Mouse (Mus musculus): ENCODE results near the gene Rfesd. TPM values are rescaled to one million over a fixed set of nuclear protein-coding genes. Genes with fewer than 3 reads are reported as not detected.
A peak's percentile ranks its signal among the peaks of the same experiment; 100 is the strongest.

The Rfesd gene
- polyA plus RNA-seq, 1 experiment from 2014 or later = 21.8 TPM

GRCm38 (mm10) chr13:76014511-76014910, 4.0 kb downstream of the Rfesd start:
- H3K9me3 ChIP-seq (ENCODE audit: control insufficient read depth, low read length) = no peaks in the 10 kb centered on the region
- WGBS = 88% methylated on average over 2 of the region's 2 CpGs
- DNase-seq (ENCODE audit: low spot score) = no peak
- H3K4me3 ChIP-seq (ENCODE audit: low read depth, low read length) = no peak overlapping the region
- no peaks in the 10 kb centered on the region for H3K4me1 ChIP-seq (ENCODE audit: control insufficient read depth, insufficient read depth, low read length)
- H3K9ac ChIP-seq (ENCODE audit: low read length) = no peak overlapping the region
- H3K36me3 ChIP-seq (ENCODE audit: control insufficient read depth, insufficient read depth, low read length) = no peaks in the 10 kb centered on the region
- H3K27me3 ChIP-seq (ENCODE audit: control insufficient read depth, insufficient read depth, low read length) = no peaks in the 10 kb centered on the region
- H3K4me2 ChIP-seq (ENCODE audit: low read depth, severe bottlenecking) = no peak overlapping the region
- no peak for ATAC-seq (ENCODE audit: insufficient number of reproducible peaks, low FRiP score, low TSS enrichment, low read depth)
- no peak overlapping the region for H3K27ac ChIP-seq (replicated peaks; ENCODE audit: low read depth, low read length)

- H3K27ac ChIP-seq (replicated peaks; ENCODE audit: low read depth, low read length) = no peak overlapping the region
- no peak overlapping the region for H3K9ac ChIP-seq (ENCODE audit: low read length)
- ATAC-seq (ENCODE audit: insufficient number of reproducible peaks, low FRiP score, low TSS enrichment, low read depth) (no peak), DNase-seq (ENCODE audit: low spot score) (no peak)
- 76% methylated on average over 3 of the region's 3 CpGs for whole genome bisulfite sequencing
- H3K4me3 ChIP-seq (ENCODE audit: low read depth, low read length) = no peak overlapping the region
- no peaks in the 10 kb centered on the region for H3K27me3 ChIP-seq (ENCODE audit: control insufficient read depth, insufficient read depth, low read length)
- no peak overlapping the region for H3K4me2 ChIP-seq (ENCODE audit: low read depth, severe bottlenecking)
- no peaks in the 10 kb centered on the region for H3K36me3 ChIP-seq (ENCODE audit: control insufficient read depth, insufficient read depth, low read length)
- no peaks in the 10 kb centered on the region for H3K4me1 ChIP-seq (ENCODE audit: control insufficient read depth, insufficient read depth, low read length)
- H3K9me3 ChIP-seq (ENCODE audit: control insufficient read depth, low read length) = no peaks in the 10 kb centered on the region
These were observed 15.2 kb downstream of the Rfesd start for GRCm38 (mm10) chr13:76003272-76003671.

- Histone ChIP-seq H3K36me3 (ENCODE audit: control insufficient read depth, insufficient read depth, low read length) (no peaks in the 10 kb centered on the region), H3K27ac (replicated peaks; ENCODE audit: low read depth, low read length) (no peak overlapping the region), H3K4me2 (ENCODE audit: low read depth, severe bottlenecking) (no peak overlapping the region), H3K27me3 (ENCODE audit: control insufficient read depth, insufficient read depth, low read length) (no peaks in the 10 kb centered on the region), H3K9ac (ENCODE audit: low read length) (no peak overlapping the region), H3K9me3 (ENCODE audit: control insufficient read depth, low read length) (no peaks in the 10 kb centered on the region), H3K4me3 (ENCODE audit: low read depth, low read length) (no peak overlapping the region), H3K4me1 (ENCODE audit: control insufficient read depth, insufficient read depth, low read length) (no peaks in the 10 kb centered on the region)
- DNase-seq (ENCODE audit: low spot score) (peak; percentile 42), ATAC-seq (ENCODE audit: insufficient number of reproducible peaks, low FRiP score, low TSS enrichment, low read depth) (peak; percentile 89)
- WGBS = 19% methylated on average over 9 of the region's 9 CpGs
These were observed 26.1 kb downstream of the Rfesd start for GRCm38 (mm10) chr13:75992169-75993028.

GRCm38 (mm10) chr13:75988096-75988495, 30.4 kb downstream of the Rfesd start:
- Histone ChIP-seq H3K9me3 (ENCODE audit: control insufficient read depth, low read length) (no peaks in the 10 kb centered on the region), H3K4me2 (ENCODE audit: low read depth, severe bottlenecking) (no peak overlapping the region), H3K4me3 (ENCODE audit: low read depth, low read length) (no peak overlapping the region), H3K27me3 (ENCODE audit: control insufficient read depth, insufficient read depth, low read length) (no peaks in the 10 kb centered on the region), H3K36me3 (ENCODE audit: control insufficient read depth, insufficient read depth, low read length) (no peaks in the 10 kb centered on the region), H3K4me1 (ENCODE audit: control insufficient read depth, insufficient read depth, low read length) (no peaks in the 10 kb centered on the region), H3K9ac (ENCODE audit: low read length) (no peak overlapping the region), H3K27ac (replicated peaks; ENCODE audit: low read depth, low read length) (no peak overlapping the region)
- DNase-seq (ENCODE audit: low spot score) = no peak
- ATAC-seq (ENCODE audit: insufficient number of reproducible peaks, low FRiP score, low TSS enrichment, low read depth) = no peak
- 90% methylated on average over 1 of the region's 1 CpGs for WGBS

- no peaks in the 10 kb centered on the region for H3K36me3 ChIP-seq (ENCODE audit: control insufficient read depth, insufficient read depth, low read length)
- no peak overlapping the region for H3K4me2 ChIP-seq (ENCODE audit: low read depth, severe bottlenecking)
- no peak overlapping the region for H3K27ac ChIP-seq (replicated peaks; ENCODE audit: low read depth, low read length)
- H3K4me3 ChIP-seq (ENCODE audit: low read depth, low read length) = no peak overlapping the region
- H3K9ac ChIP-seq (ENCODE audit: low read length) = no peak overlapping the region
- no peaks in the 10 kb centered on the region for H3K9me3 ChIP-seq (ENCODE audit: control insufficient read depth, low read length)
- H3K27me3 ChIP-seq (ENCODE audit: control insufficient read depth, insufficient read depth, low read length) = no peaks in the 10 kb centered on the region
- ATAC-seq (ENCODE audit: insufficient number of reproducible peaks, low FRiP score, low TSS enrichment, low read depth) (no peak), DNase-seq (ENCODE audit: low spot score) (no peak)
- no peaks in the 10 kb centered on the region for H3K4me1 ChIP-seq (ENCODE audit: control insufficient read depth, insufficient read depth, low read length)
These were observed 36.6 kb downstream of the Rfesd start for GRCm38 (mm10) chr13:75981901-75982300.

GRCm38 (mm10) chr13:75976649-75977048, 41.9 kb downstream of the Rfesd start:
- H3K36me3 ChIP-seq (ENCODE audit: control insufficient read depth, insufficient read depth, low read length) = no peaks in the 10 kb centered on the region
- H3K27ac ChIP-seq (replicated peaks; ENCODE audit: low read depth, low read length) = no peak overlapping the region
- no peak overlapping the region for H3K4me2 ChIP-seq (ENCODE audit: low read depth, severe bottlenecking)
- 94% methylated on average over 2 of the region's 2 CpGs for WGBS
- no peak overlapping the region for H3K9ac ChIP-seq (ENCODE audit: low read length)
- H3K4me1 ChIP-seq (ENCODE audit: control insufficient read depth, insufficient read depth, low read length) = no peaks in the 10 kb centered on the region
- no peak overlapping the region for H3K4me3 ChIP-seq (ENCODE audit: low read depth, low read length)
- H3K27me3 ChIP-seq (ENCODE audit: control insufficient read depth, insufficient read depth, low read length) = no peaks in the 10 kb centered on the region
- H3K9me3 ChIP-seq (ENCODE audit: control insufficient read depth, low read length) = no peaks in the 10 kb centered on the region
- DNase-seq (ENCODE audit: low spot score) (no peak), ATAC-seq (ENCODE audit: insufficient number of reproducible peaks, low FRiP score, low TSS enrichment, low read depth) (no peak)

GRCm38 (mm10) chr13:75976218-75976617, 42.3 kb downstream of the Rfesd start:
- 91% methylated on average over 2 of the region's 2 CpGs for WGBS
- ATAC-seq (ENCODE audit: insufficient number of reproducible peaks, low FRiP score, low TSS enrichment, low read depth) (no peak), DNase-seq (ENCODE audit: low spot score) (no peak)
- H3K27me3 ChIP-seq (ENCODE audit: control insufficient read depth, insufficient read depth, low read length) = no peaks in the 10 kb centered on the region
- H3K4me1 ChIP-seq (ENCODE audit: control insufficient read depth, insufficient read depth, low read length) = no peaks in the 10 kb centered on the region
- H3K9ac ChIP-seq (ENCODE audit: low read length) = no peak overlapping the region
- H3K4me2 ChIP-seq (ENCODE audit: low read depth, severe bottlenecking) = no peak overlapping the region
- no peaks in the 10 kb centered on the region for H3K9me3 ChIP-seq (ENCODE audit: control insufficient read depth, low read length)
- no peaks in the 10 kb centered on the region for H3K36me3 ChIP-seq (ENCODE audit: control insufficient read depth, insufficient read depth, low read length)
- H3K27ac ChIP-seq (replicated peaks; ENCODE audit: low read depth, low read length) = no peak overlapping the region
- no peak overlapping the region for H3K4me3 ChIP-seq (ENCODE audit: low read depth, low read length)

- Histone ChIP-seq H3K9ac (ENCODE audit: low read length) (no peak overlapping the region), H3K9me3 (ENCODE audit: control insufficient read depth, low read length) (no peaks in the 10 kb centered on the region), H3K4me3 (ENCODE audit: low read depth, low read length) (no peak overlapping the region), H3K36me3 (ENCODE audit: control insufficient read depth, insufficient read depth, low read length) (no peaks in the 10 kb centered on the region), H3K27me3 (ENCODE audit: control insufficient read depth, insufficient read depth, low read length) (no peaks in the 10 kb centered on the region), H3K4me2 (ENCODE audit: low read depth, severe bottlenecking) (no peak overlapping the region), H3K4me1 (ENCODE audit: control insufficient read depth, insufficient read depth, low read length) (no peaks in the 10 kb centered on the region), H3K27ac (replicated peaks; ENCODE audit: low read depth, low read length) (no peak overlapping the region)
- WGBS = 73% methylated on average over 1 of the region's 1 CpGs
- ATAC-seq (ENCODE audit: insufficient number of reproducible peaks, low FRiP score, low TSS enrichment, low read depth) = no peak
- no peak for DNase-seq (ENCODE audit: low spot score)
These were observed 42.9 kb downstream of the Rfesd start for GRCm38 (mm10) chr13:75975629-75976028.

GRCm38 (mm10) chr13:75974481-75974880, 44.0 kb downstream of the Rfesd start:
- H3K9me3 ChIP-seq (ENCODE audit: control insufficient read depth, low read length) = no peaks in the 10 kb centered on the region
- WGBS = 90% methylated on average over 2 of the region's 2 CpGs
- no peak for DNase-seq (ENCODE audit: low spot score)

More at GRCm38 (mm10) chr13:75974481-75974880, 44.0 kb downstream of the Rfesd start:
- H3K9ac ChIP-seq (ENCODE audit: low read length) = no peak overlapping the region
- H3K36me3 ChIP-seq (ENCODE audit: control insufficient read depth, insufficient read depth, low read length) = no peaks in the 10 kb centered on the region
- H3K27ac ChIP-seq (replicated peaks; ENCODE audit: low read depth, low read length) = no peak overlapping the region
- no peaks in the 10 kb centered on the region for H3K4me1 ChIP-seq (ENCODE audit: control insufficient read depth, insufficient read depth, low read length)
- no peak for ATAC-seq (ENCODE audit: insufficient number of reproducible peaks, low FRiP score, low TSS enrichment, low read depth)
- H3K27me3 ChIP-seq (ENCODE audit: control insufficient read depth, insufficient read depth, low read length) = no peaks in the 10 kb centered on the region
- no peak overlapping the region for H3K4me3 ChIP-seq (ENCODE audit: low read depth, low read length)
- no peak overlapping the region for H3K4me2 ChIP-seq (ENCODE audit: low read depth, severe bottlenecking)
